Mouse (Mus musculus) cerebellum, adult 9-11 months (tissue): ENCODE data around the gene Ino80e.
A peak's percentile ranks its signal among the peaks of the same experiment; 100 is the strongest.

Experiments
- DNase-seq: peaks from one replicate; pipeline ENCODE4 v3.0.0; 2022

The Ino80e gene

DNA sequence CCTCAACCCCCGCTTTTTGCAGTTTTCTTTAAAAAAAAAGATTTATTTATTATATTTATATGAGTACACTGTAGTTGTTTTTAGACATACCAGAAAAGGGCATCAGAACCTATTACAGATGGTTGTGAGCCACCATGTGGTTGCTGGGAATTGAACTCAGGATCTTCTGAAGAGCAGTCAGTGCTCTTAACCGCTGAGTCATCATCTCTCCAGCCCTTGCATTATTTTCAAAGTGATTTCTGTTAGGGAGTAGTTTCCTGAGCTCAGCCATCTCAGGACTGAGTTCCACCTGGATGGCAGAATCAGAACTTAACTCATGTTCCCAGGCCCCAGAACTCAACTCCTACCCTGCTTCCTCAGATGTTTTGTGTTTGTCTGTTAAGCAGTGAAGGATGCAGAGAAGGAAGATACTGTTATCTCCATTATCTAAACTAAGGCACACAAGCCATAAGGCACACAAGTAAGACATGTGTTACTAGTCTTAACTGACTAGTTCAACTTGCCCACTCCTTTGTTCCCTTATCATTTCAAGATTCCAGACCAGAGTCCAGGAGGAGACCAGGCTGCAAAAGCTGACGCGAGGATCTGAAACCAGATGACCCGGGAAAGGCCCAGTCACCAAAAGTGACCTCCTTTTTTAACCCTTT is 52.3 kb downstream of the Ino80e start:
- no peak for DNase-seq

GRCm38 (mm10) chr7:126808703-126809455 is 53.3 kb downstream of the Ino80e start:
- DNase-seq, result peak; percentile 92

DNA sequence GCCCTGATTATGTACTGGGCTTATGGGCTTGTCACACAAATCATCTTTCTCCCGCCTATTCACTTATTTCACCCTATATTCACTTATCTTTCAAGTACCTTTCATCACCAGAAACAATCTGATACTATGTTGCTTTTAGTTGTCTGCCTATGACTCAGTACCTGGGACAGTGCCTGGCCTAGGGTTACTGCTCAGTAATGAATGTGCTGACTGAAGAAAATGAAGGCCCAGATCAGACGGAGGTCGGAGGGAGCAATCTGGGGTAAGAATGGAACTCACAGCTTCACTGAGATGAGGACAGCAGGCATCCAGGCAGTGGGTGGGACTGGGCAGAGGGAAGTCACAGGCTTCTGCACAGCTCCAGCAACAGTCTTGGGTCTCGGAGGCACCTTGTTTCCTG is 54.8 kb downstream of the Ino80e start:
- DNase-seq, result no peak

DNA sequence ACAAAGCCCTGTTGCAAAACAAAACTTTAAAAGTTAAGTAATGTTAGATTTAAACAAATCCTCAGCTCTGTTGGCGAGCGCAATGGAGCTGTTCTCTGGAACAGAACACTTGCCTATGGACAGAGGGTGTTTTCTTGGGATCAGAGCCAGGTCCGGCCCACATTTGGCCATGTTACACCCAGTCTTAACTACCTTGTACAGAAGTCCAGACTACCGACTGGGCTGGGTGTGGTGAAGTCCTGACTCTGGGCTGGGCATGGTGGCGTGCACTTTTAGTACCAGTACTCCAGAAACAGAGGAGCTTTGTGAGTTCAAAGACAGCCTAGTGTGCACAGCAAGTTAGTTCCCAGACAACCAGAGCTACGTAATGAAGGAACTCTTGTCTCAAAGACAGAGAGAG is 55.2 kb downstream of the Ino80e start:
- no peak for DNase-seq

DNA sequence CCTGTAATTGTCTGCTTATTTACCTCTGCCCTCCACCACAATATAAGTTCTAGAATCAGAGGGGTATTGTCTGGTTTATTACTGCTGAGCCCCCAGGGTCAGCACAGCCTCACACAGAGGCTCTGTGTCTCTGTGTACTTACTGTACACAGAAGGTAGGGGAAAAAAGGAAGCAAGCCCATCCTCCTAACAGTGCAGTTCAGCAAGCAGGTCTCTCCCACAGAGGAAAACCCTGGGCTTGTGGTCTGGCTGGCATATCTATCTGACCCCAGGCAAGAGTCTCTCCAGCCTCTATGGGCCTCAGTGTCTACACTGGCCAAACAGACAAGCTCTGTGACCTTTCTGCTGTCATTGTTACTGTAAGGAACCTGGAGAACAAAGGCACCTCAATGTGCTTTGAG is 58.4 kb downstream of the Ino80e start:
- no peak for DNase-seq

GRCm38 (mm10) chr7:126803181-126803580 is 59.0 kb downstream of the Ino80e start:
- DNase-seq, result no peak

DNA sequence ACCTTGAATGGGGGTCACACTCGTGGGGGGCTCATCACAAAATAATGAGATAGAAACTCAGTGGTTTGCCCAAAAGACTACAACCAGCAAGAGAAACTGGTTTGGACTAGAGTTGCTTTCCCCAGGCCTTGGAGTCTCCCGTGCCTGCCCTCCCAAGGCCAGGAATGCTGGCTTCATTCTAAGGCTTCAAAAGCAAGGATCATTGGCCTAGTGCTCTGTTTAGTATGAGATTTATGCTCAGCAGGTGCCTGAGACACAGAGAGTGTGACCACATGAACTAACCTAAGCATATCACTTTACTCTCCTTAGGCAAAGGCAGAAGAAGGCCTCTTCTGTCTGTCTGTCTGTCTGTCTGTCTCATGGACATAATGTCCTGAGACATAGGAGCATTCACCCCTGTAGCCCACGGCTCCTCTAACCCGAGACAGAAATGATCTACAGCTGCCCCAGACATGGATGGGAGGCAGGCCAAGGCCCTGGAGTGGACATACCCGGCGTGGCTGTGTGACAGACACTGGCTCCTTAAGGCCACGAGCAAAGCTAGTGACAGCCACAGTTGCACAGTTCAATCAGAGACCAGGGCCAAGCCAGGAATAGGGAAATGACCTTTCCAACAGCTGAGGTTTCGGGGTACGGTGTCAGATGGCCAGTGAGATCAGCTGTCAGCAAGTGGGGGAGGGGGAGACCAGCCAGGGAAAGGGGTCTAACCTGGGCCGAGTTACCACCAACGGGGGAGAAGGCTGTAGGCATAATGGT is 59.9 kb downstream of the Ino80e start:
- DNase-seq, result no peak

- DNase-seq, result no peak
Measured at GRCm38 (mm10) chr7:126801057-126801422, 61.1 kb downstream of the Ino80e start.
